Mouse (Mus musculus): Measurements from ENCODE around the gene Tnni3k. TPM values are rescaled to one million over a fixed set of nuclear protein-coding genes. Genes with fewer than 3 reads are reported as not detected.
A peak's percentile ranks its signal among the peaks of the same experiment; 100 is the strongest.

Tnni3k gene
- polyA plus RNA-seq, 1 experiment from 2014 or later = not detected

DNA sequence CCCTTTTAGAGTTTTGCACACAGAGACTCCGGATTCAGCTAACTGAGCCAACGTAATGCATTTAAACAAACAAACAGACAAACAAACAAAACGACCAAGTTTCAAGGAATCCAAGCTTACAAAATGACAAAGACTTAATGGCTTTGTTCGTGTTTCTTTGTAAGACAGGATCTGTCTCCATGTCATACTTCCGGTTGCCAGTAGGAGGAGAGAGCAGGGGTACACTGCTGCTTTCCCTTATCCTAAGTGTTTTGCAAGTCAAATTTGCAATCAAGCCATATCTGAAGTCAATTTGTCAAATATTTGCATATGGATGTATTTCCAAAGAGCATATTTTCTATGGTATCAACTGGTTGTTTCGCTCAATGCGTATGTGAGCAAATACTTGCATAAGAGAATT lies 20.9 kb downstream of the Tnni3k start:
- no peak for DNase-seq (ENCODE audit: low spot score)
- H3K4me3 ChIP-seq = no peak overlapping the region
- H3K4me1 ChIP-seq = peaks cover 6% of the 10 kb centered on the region
- no peak overlapping the region for H3K27ac ChIP-seq (replicated peaks)
- H3K36me3 ChIP-seq (replicated peaks) = no peaks in the 10 kb centered on the region
- 77% methylated on average over 7 of the region's 7 CpGs for WGBS
- no peaks in the 10 kb centered on the region for H3K9me3 ChIP-seq
- H3K27me3 ChIP-seq (replicated peaks; ENCODE audit: low read depth, poor library complexity, severe bottlenecking) = no peaks in the 10 kb centered on the region

DNA sequence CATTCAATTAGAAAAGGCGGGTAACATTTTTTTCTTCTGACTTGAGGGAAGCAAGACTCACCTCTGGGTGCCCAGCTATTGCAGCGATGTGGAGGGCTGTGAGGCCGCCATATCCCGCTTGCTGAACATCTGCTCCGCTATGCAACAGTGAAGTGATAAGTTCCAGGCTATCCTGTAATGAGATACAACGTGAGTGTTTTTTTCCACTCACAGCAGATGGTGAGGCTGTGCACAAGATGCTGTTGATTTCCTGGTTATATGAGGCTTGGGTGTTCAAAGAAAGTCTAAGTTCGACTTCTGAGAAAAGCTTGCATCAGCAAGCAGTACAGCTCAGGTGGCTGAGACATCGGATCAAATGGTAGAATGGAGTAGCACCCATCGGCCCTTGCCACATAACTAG lies 25.0 kb downstream of the Tnni3k start:
- WGBS = 93% methylated on average over 9 of the region's 9 CpGs
- H3K4me3 ChIP-seq = no peak overlapping the region
- no peaks in the 10 kb centered on the region for H3K9me3 ChIP-seq
- H3K4me1 ChIP-seq = no peaks in the 10 kb centered on the region
- no peak for DNase-seq (ENCODE audit: low spot score)
- no peaks in the 10 kb centered on the region for H3K36me3 ChIP-seq (replicated peaks)
- H3K27ac ChIP-seq (replicated peaks) = no peak overlapping the region
- H3K27me3 ChIP-seq (replicated peaks; ENCODE audit: low read depth, poor library complexity, severe bottlenecking) = no peaks in the 10 kb centered on the region

DNA sequence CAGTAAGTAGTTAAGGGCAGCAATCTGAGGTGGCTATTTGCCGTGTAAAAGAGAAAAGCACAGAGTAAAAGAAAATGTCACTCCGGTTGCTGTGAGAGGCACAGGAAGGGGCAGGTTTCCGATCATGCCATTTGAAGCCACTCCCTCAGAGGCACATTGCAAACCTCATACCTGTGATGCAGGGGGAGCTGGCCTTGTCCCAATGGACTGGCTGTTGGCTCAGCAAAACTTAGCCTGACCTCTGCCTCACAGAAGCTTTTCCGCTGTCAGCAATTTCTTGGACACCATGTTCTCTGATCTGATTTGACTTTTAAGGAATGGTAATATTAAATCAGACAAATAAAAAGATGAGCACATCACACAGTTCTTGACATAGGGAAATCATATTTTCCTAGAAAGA lies 52.4 kb downstream of the Tnni3k start:
- Histone ChIP-seq H3K36me3 (replicated peaks) (no peaks in the 10 kb centered on the region), H3K27me3 (replicated peaks; ENCODE audit: low read depth, poor library complexity, severe bottlenecking) (no peaks in the 10 kb centered on the region), H3K4me3 (no peak overlapping the region), H3K4me1 (no peaks in the 10 kb centered on the region), H3K9me3 (no peaks in the 10 kb centered on the region), H3K27ac (replicated peaks) (no peak overlapping the region)
- WGBS = 82% methylated on average over 4 of the region's 4 CpGs
- DNase-seq (ENCODE audit: low spot score) = no peak

DNA sequence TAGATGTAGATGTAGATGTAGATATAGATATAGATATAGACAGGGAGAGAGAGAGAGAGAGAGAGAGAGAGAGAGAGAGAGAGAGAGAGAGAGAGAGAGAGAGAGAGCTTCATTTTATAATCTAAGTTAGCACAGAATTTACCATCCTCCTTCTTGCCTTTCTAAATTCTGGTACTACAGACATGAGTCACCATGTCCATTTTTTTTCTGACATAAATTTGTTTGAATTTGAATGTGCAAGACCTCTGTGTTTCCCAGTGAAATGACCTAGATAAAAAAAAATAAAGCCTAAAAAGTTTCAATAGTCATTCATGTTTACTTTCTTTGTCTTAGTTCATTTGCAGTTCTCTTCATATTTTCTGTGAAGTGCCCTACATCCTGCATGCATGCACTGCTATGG lies 54.2 kb downstream of the Tnni3k start:
- Histone ChIP-seq H3K27ac (replicated peaks) (no peak overlapping the region), H3K9me3 (no peaks in the 10 kb centered on the region), H3K27me3 (replicated peaks; ENCODE audit: low read depth, poor library complexity, severe bottlenecking) (no peaks in the 10 kb centered on the region), H3K4me1 (no peaks in the 10 kb centered on the region), H3K4me3 (no peak overlapping the region), H3K36me3 (replicated peaks) (no peaks in the 10 kb centered on the region)
- DNase-seq (ENCODE audit: low spot score) = no peak

DNA sequence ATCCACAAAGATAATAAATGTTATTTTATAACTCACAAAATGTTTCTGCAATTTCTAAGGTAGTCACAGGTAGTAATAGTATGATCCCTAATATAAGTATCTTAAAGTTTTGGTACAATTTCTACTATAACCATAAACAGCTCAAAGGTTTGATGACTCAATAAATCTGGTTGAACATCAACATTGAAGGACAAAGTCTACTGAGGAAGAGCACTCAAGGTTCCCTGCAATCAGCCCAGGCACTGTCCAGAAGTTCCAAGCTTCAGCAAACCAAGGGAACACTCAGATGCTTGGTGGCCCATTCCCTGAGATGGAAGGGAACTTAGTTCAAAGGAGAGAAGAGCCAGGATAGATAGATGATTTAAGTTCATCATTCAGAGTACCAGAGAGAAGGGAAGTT lies 62.5 kb downstream of the Tnni3k start:
- no peak for DNase-seq (ENCODE audit: low spot score)
- Histone ChIP-seq H3K27ac (replicated peaks) (no peak overlapping the region), H3K27me3 (replicated peaks; ENCODE audit: low read depth, poor library complexity, severe bottlenecking) (no peaks in the 10 kb centered on the region), H3K4me1 (no peaks in the 10 kb centered on the region), H3K4me3 (no peak overlapping the region), H3K9me3 (no peaks in the 10 kb centered on the region), H3K36me3 (replicated peaks) (no peaks in the 10 kb centered on the region)

DNA sequence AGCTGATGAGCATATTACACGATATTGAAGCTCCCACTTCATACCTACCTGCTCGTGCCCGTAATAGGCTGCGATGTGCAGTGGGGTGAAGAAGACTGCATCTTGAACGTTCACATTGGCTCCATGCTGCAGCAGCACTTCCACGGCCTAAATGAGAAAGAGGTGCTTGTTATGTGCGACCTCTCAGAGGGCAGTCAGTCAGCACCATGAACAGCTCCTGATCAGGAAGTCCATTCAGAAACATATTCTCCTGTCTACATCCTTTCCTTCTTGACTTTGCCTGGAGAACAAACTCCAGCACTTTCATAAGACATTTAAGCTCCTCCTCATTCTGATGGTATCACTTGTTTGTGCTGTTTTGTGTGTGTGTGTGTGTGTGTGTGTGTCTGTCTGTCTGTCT lies 76.1 kb downstream of the Tnni3k start:
- Histone ChIP-seq H3K27me3 (replicated peaks; ENCODE audit: low read depth, poor library complexity, severe bottlenecking) (no peaks in the 10 kb centered on the region), H3K9me3 (0 out of 2 replicates have a peak, but pooled peaks cover 4% of the 10 kb centered on the region), H3K27ac (replicated peaks) (no peak overlapping the region), H3K4me1 (no peaks in the 10 kb centered on the region), H3K4me3 (no peak overlapping the region), H3K36me3 (replicated peaks) (no peaks in the 10 kb centered on the region)
- DNase-seq (ENCODE audit: low spot score) = peak; percentile 45
- WGBS = 81% methylated on average over 7 of the region's 7 CpGs

DNA sequence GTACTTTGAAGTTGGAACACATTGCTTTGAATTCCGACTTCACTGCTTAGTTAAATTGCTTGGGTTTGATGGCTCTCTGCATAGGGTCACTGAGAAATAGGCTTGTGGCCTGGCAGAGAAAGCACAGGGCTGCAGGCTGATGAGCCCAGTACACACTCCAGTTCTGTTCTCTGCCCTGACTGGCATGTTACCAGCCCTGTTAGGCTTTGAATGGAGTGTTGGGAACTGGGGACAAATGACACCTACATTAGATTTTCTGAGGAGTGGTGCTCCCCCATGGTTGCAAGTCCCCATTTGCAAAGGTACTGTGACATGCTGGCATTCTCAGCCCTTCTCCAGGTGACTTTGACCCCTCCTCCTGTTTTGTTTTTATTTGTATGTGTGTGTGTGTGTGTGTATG lies 83.6 kb downstream of the Tnni3k start:
- H3K27ac ChIP-seq (replicated peaks) = no peak overlapping the region
- H3K9me3 ChIP-seq = no peaks in the 10 kb centered on the region
- H3K27me3 ChIP-seq (replicated peaks; ENCODE audit: low read depth, poor library complexity, severe bottlenecking) = no peaks in the 10 kb centered on the region
- 69% methylated on average over 1 of the region's 1 CpGs for WGBS
- DNase-seq (ENCODE audit: low spot score) = no peak
- H3K36me3 ChIP-seq (replicated peaks) = no peaks in the 10 kb centered on the region
- H3K4me1 ChIP-seq = no peaks in the 10 kb centered on the region
- H3K4me3 ChIP-seq = no peak overlapping the region

DNA sequence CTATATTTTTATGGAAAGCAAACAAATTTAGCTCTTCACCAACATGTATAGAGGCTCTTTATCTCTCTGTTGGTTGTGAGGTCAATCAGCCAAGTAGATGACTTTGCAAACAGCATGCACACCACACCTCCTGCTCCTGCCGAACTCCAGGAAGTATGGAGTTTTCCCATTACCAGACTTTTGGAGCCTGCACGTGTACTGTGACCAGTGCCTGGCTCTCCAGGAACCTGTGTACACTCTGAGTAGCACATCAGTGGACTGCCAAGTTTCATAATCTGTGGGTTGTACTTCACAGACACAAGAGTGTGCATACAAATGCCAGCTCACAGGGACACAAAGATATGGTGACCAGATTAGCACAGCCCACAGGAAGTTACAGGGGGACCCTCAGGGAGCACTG lies 84.2 kb downstream of the Tnni3k start:
- Histone ChIP-seq H3K4me1 (no peaks in the 10 kb centered on the region), H3K9me3 (no peaks in the 10 kb centered on the region), H3K36me3 (replicated peaks) (no peaks in the 10 kb centered on the region), H3K4me3 (no peak overlapping the region), H3K27me3 (replicated peaks; ENCODE audit: low read depth, poor library complexity, severe bottlenecking) (no peaks in the 10 kb centered on the region), H3K27ac (replicated peaks) (no peak overlapping the region)
- DNase-seq (ENCODE audit: low spot score) = no peak
- WGBS = 67% methylated on average over 2 of the region's 2 CpGs

DNA sequence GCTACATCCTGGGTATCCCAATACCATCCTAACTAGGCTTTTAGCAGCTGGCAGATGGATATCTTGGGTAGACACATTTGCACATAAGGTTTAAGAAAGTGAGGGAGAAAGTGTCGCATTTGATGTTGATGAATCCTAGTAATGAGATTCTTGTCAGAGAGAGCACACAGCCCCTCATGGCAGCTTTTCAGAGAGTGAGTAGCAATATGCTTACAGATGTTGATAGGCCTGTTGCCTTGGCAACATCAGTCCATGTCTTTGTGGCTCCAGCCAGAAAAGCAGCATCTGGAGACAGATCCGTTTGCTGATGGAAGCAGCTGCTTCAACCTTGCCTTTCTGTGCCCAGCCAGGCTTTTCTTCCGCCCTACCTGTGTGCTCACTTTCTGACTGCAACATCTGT lies 93.9 kb downstream of the Tnni3k start:
- no peak for DNase-seq (ENCODE audit: low spot score)
- H3K27me3 ChIP-seq (replicated peaks; ENCODE audit: low read depth, poor library complexity, severe bottlenecking) = no peaks in the 10 kb centered on the region
- H3K27ac ChIP-seq (replicated peaks) = no peak overlapping the region
- H3K9me3 ChIP-seq = no peaks in the 10 kb centered on the region
- H3K4me3 ChIP-seq = no peak overlapping the region
- H3K36me3 ChIP-seq (replicated peaks) = no peaks in the 10 kb centered on the region
- 81% methylated on average over 3 of the region's 3 CpGs for WGBS
- no peaks in the 10 kb centered on the region for H3K4me1 ChIP-seq

DNA sequence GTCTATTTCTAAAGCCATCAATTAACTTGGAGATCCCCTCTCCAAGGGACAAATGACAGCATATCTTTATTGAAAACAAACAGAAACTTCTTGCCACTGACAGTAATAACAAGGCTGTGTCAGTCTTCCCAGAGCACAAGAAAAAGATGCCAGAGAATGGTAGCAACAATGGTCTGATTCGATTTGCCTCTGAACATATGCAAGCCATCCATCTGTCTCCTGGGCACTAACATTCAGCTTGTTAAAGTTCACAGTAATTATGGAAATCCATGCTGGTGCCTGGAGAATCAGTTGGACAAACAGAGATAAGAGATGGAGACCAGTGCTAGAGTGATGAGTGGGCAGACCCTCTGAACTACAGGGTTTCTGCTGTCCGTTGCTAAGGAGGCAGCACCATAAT lies 102.1 kb downstream of the Tnni3k start:
- Histone ChIP-seq H3K27ac (replicated peaks) (no peak overlapping the region), H3K36me3 (replicated peaks) (no peaks in the 10 kb centered on the region), H3K4me1 (no peaks in the 10 kb centered on the region), H3K4me3 (no peak overlapping the region), H3K27me3 (replicated peaks; ENCODE audit: low read depth, poor library complexity, severe bottlenecking) (no peaks in the 10 kb centered on the region), H3K9me3 (no peaks in the 10 kb centered on the region)
- no peak for DNase-seq (ENCODE audit: low spot score)
- WGBS = 78% methylated on average over 2 of the region's 2 CpGs

DNA sequence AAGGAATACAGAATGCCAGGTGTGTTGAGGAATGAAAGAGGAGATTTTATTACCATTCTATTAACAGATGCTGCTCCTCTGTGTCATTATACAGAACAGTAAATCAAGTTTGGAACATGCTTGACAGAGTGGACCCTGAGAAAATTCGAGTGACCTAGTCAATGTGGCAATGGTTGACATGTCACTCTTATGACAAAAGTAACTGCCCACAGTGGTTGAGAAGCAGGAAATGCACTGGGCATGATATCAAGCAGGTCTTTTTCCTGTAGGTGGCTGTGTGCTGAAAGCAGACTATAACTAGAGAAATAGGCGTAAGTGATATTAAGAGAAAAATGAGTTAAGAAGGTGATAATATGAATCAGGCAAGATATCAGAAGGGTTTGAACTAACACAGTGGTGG lies 105.7 kb downstream of the Tnni3k start:
- no peaks in the 10 kb centered on the region for H3K36me3 ChIP-seq (replicated peaks)
- H3K4me1 ChIP-seq = no peaks in the 10 kb centered on the region
- 78% methylated on average over 2 of the region's 2 CpGs for WGBS
- DNase-seq (ENCODE audit: low spot score) = no peak
- no peak overlapping the region for H3K4me3 ChIP-seq
- H3K27ac ChIP-seq (replicated peaks) = no peak overlapping the region
- H3K9me3 ChIP-seq = no peaks in the 10 kb centered on the region
- H3K27me3 ChIP-seq (replicated peaks; ENCODE audit: low read depth, poor library complexity, severe bottlenecking) = no peaks in the 10 kb centered on the region

DNA sequence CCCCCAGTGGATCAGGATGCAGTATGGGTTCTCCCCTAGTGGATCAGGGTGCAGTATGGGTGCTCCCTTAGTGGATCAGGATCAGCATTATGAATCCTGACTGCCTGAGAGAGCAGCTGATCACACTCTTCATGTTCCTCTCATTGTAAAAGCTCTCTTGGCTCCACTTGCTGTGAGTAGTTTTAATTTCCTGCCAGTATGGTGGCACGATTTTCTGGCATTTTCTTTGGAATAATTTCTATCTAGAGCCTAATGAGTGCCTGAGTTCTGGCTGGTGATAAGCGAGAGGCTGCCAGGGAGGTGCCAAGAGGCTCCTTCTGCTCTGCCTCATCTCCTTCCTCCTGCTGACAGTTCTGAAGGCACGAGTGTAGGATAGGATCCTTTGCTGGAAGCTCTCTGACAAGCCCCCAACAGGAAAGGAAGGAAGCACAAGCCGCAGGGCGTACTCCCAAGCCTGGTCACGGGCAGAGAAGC lies 109.5 kb downstream of the Tnni3k start:
- no peaks in the 10 kb centered on the region for H3K36me3 ChIP-seq (replicated peaks)
- H3K4me1 ChIP-seq = no peaks in the 10 kb centered on the region
- no peak overlapping the region for H3K27ac ChIP-seq (replicated peaks)
- no peak overlapping the region for H3K4me3 ChIP-seq
- no peaks in the 10 kb centered on the region for H3K9me3 ChIP-seq
- DNase-seq (ENCODE audit: low spot score) = no peak
- 79% methylated on average over 6 of the region's 6 CpGs for WGBS
- no peaks in the 10 kb centered on the region for H3K27me3 ChIP-seq (replicated peaks; ENCODE audit: low read depth, poor library complexity, severe bottlenecking)

DNA sequence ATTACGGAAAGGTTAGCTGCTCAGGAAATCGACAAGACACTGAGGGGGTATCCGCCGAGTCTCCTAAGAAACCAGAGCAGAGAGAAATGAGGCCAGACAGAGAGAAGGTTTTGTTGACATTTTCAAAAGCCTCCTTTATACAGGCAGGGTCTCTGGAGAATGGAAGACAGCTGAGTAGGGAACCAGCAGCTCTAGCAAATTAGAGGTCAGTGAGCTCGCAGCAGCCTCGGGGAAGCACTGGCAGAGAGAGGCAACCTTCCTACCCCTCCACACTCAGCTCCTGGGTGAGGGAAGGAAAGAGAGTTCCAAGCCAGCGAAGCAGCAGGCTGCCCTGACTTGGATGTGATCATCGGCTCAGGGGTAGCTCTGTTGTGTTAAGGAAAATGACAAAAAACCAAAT lies 127.5 kb downstream of the Tnni3k start:
- H3K4me3 ChIP-seq = no peak overlapping the region
- no peaks in the 10 kb centered on the region for H3K27me3 ChIP-seq (replicated peaks; ENCODE audit: low read depth, poor library complexity, severe bottlenecking)
- no peak overlapping the region for H3K27ac ChIP-seq (replicated peaks)
- no peaks in the 10 kb centered on the region for H3K9me3 ChIP-seq
- peaks cover 6% of the 10 kb centered on the region; the same call in 1 of the 2 replicates for H3K4me1 ChIP-seq
- DNase-seq (ENCODE audit: low spot score) = peak; percentile 15
- no peaks in the 10 kb centered on the region for H3K36me3 ChIP-seq (replicated peaks)
- WGBS = 41% methylated on average over 8 of the region's 8 CpGs

DNA sequence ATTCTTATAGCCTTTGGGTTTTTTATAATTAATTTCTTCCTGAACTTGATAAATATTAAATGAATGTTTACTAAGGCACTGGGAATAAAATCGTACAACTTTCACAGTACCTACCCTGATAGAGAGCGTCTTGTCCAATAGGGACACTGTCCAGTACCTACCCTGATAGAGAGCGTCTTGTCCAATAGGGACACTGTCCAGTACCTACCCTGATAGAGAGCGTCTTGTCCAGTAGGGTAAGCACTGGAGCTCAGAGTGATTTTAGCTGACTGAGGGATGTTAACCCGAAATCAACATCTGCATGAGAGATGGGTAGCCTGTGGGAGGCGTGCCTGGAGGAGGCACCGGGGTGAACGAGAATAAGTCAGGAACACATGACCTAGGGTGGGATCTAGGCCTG lies 130.3 kb downstream of the Tnni3k start:
- H3K27ac ChIP-seq (replicated peaks) = no peak overlapping the region
- no peaks in the 10 kb centered on the region for H3K9me3 ChIP-seq
- DNase-seq (ENCODE audit: low spot score) = no peak
- H3K36me3 ChIP-seq (replicated peaks) = no peaks in the 10 kb centered on the region
- WGBS = 88% methylated on average over 8 of the region's 8 CpGs
- H3K4me1 ChIP-seq = peaks cover 6% of the 10 kb centered on the region; the same call in 1 of the 2 replicates
- no peaks in the 10 kb centered on the region for H3K27me3 ChIP-seq (replicated peaks; ENCODE audit: low read depth, poor library complexity, severe bottlenecking)
- H3K4me3 ChIP-seq = no peak overlapping the region

All from embryonic facial prominence, embryonic 10.5 days (tissue).